Mouse (Mus musculus) liver, embryonic 12.5 days (tissue): ENCODE data around the gene Btbd9. TPM values are rescaled to one million over a fixed set of nuclear protein-coding genes. Genes with fewer than 3 reads are reported as not detected.
"Not testable (repeated sequence)": the region's sequence is repeated elsewhere in the genome, so short reads cannot be mapped to it uniquely, and the experiment has no call there.

Experiments used
- ATAC-seq: fragments of 200-750 bp; cut with Nextera tagmentation; 2 replicates; pipeline ENCODE4 v1.8.0; 2017; ENCODE audit warnings: moderate number of reproducible peaks, mild to moderate bottlenecking, moderate library complexity
- H3K27ac ChIP-seq: fragments of 300-500 bp; sonication (generic); 2 replicates; pipeline ENCODE4 v1.5.1; 2016; ENCODE audit warnings: mild to moderate bottlenecking
- H3K27me3 ChIP-seq: fragments of 300-500 bp; sonication (generic); replicated peaks from 2 replicates; pipeline ENCODE4 v1.6.1; 2016; ENCODE audit warnings: mild to moderate bottlenecking, moderate library complexity
- H3K36me3 ChIP-seq: fragments of 300-500 bp; sonication (generic); 2 replicates; pipeline ENCODE4 v1.6.1; 2016; ENCODE audit warnings: mild to moderate bottlenecking, moderate library complexity
- H3K4me1 ChIP-seq: fragments of 300-500 bp; sonication (generic); 2 replicates; pipeline ENCODE4 v1.6.1; 2016
- H3K4me2 ChIP-seq: fragments of 300-500 bp; sonication (generic); 2 replicates; pipeline ENCODE4 v1.6.1; 2016; ENCODE audit warnings: mild to moderate bottlenecking, moderate library complexity
- H3K4me3 ChIP-seq: fragments of 300-500 bp; sonication (generic); 2 replicates; pipeline ENCODE4 v1.5.1; 2016; ENCODE audit warnings: mild to moderate bottlenecking, moderate library complexity
- H3K9ac ChIP-seq: fragments of 300-500 bp; sonication (generic); 2 replicates; pipeline ENCODE4 v1.6.1; 2016; ENCODE audit warnings: mild to moderate bottlenecking, moderate library complexity
- H3K9me3 ChIP-seq: fragments of 300-500 bp; sonication (generic); replicated peaks from 2 replicates; pipeline ENCODE4 v1.6.1; 2016; ENCODE audit warnings: mild to moderate bottlenecking, moderate library complexity
- WGBS: fragments of 180-500 bp; shearing (Covaris S2); methylation state at CpG from one replicate; pipeline ENCODE4 v1.1.7; 2016; ENCODE audit not compliant: insufficient replicate concordance; 5-methylcytosine and 5-hydroxymethylcytosine counted together
- polyA plus RNA-seq: library from polyadenylated mRNA; unstranded; fragments of >200 nt; fragmentation: Nextera tagmentation; extraction: Ambion mirVana; gene quantifications from 2 replicates; pipeline ENCODE4 v1.2.1, GENCODE M21; 2016

The Btbd9 gene
- polyA plus RNA-seq: 18.9 and 21.6 TPM in 2 replicates

GRCm38 (mm10) chr17:30575941-30576773, at the start of gene Btbd9:
Gene Btbd9 (minus strand): TSS chr17:30576488.
- peak within 1 kb of the TSS; percentile 90 for H3K4me2 ChIP-seq

GRCm38 (mm10) chr17:30624132-30624531, 47.8 kb upstream of the Btbd9 start, which contains the start of gene Dnah8:
Gene Dnah8 (plus strand): TSS chr17:30624354.
- H3K4me3 ChIP-seq, H3K4me1 ChIP-seq, H3K27ac ChIP-seq, H3K9ac ChIP-seq, H3K36me3 ChIP-seq, H3K27me3 ChIP-seq, H3K9me3 ChIP-seq: not testable (repeated sequence)
- WGBS: no CpG with 5 or more reads among the region's 20 CpGs
- 0 out of 2 replicates have a peak within 1 kb of the TSS, but pooled peaks have one; percentile 27 for H3K4me2 ChIP-seq
- ATAC-seq: peak; percentile 71

More at GRCm38 (mm10) chr17:30575941-30576773, at the start of gene Btbd9:
- peak within 1 kb of the TSS; percentile 80 for H3K9ac ChIP-seq
- H3K27me3 ChIP-seq: no peaks in the 10 kb centered on the region
- peak within 1 kb of the TSS; percentile 76 for H3K27ac ChIP-seq
- H3K36me3 ChIP-seq: no peaks in the 10 kb centered on the region
- H3K4me3 ChIP-seq: peak within 1 kb of the TSS; percentile 84
- no peaks in the 10 kb centered on the region for H3K9me3 ChIP-seq
- ATAC-seq: peak; percentile 91
- H3K4me1 ChIP-seq: peaks cover 26% of the 10 kb centered on the region
- whole genome bisulfite sequencing: under 1% methylated on average over 88 of the region's 94 CpGs

- Histone ChIP-seq H3K4me3 (no peak overlapping the region), H3K4me2 (no peak overlapping the region), H3K9ac (no peak overlapping the region), H3K9me3 (0 out of 2 replicates have a peak, but pooled peaks cover 4% of the 10 kb centered on the region), H3K4me1 (peaks cover 6% of the 10 kb centered on the region), H3K27me3 (no peaks in the 10 kb centered on the region), H3K36me3 (no peaks in the 10 kb centered on the region), H3K27ac (no peak overlapping the region)
- no peak for ATAC-seq
- WGBS: 61% methylated on average over 3 of the region's 3 CpGs
Observed at GRCm38 (mm10) chr17:30623200-30623599, 46.9 kb upstream of the Btbd9 start.

GRCm38 (mm10) chr17:30621450-30621849, 45.2 kb upstream of the Btbd9 start:
- WGBS: 57% methylated on average over 4 of the region's 4 CpGs
- no peaks in the 10 kb centered on the region for H3K27me3 ChIP-seq
- no peak for ATAC-seq
- no peak overlapping the region for H3K4me2 ChIP-seq
- no peak overlapping the region for H3K27ac ChIP-seq
- H3K4me1 ChIP-seq: peaks cover 17% of the 10 kb centered on the region
- no peaks in the 10 kb centered on the region for H3K36me3 ChIP-seq
- no peak overlapping the region for H3K9ac ChIP-seq
- no peak overlapping the region for H3K4me3 ChIP-seq
- H3K9me3 ChIP-seq: 0 out of 2 replicates have a peak, but pooled peaks cover 4% of the 10 kb centered on the region

GRCm38 (mm10) chr17:30620548-30620947, 44.3 kb upstream of the Btbd9 start:
- no peaks in the 10 kb centered on the region for H3K27me3 ChIP-seq
- H3K4me3 ChIP-seq: no peak overlapping the region
- H3K36me3 ChIP-seq: no peaks in the 10 kb centered on the region
- ATAC-seq: no peak
- 56% methylated on average over 2 of the region's 2 CpGs for WGBS
- H3K4me1 ChIP-seq: peaks cover 26% of the 10 kb centered on the region
- H3K4me2 ChIP-seq: no peak overlapping the region
- no peak overlapping the region for H3K9ac ChIP-seq
- H3K27ac ChIP-seq: no peak overlapping the region
- H3K9me3 ChIP-seq: 0 out of 2 replicates have a peak, but pooled peaks cover 4% of the 10 kb centered on the region

GRCm38 (mm10) chr17:30619153-30619552, 42.9 kb upstream of the Btbd9 start:
- Histone ChIP-seq H3K4me3 (no peak overlapping the region), H3K9ac (no peak overlapping the region), H3K36me3 (no peaks in the 10 kb centered on the region), H3K27ac (peak overlapping the region; percentile 51; the same call in 1 of the 2 replicates), H3K4me1 (peaks cover 39% of the 10 kb centered on the region), H3K27me3 (no peaks in the 10 kb centered on the region), H3K9me3 (0 out of 2 replicates have a peak, but pooled peaks cover 4% of the 10 kb centered on the region), H3K4me2 (no peak overlapping the region)
- WGBS: 53% methylated on average over 2 of the region's 2 CpGs
- no peak for ATAC-seq

- Histone ChIP-seq H3K27ac (no peak overlapping the region), H3K36me3 (no peaks in the 10 kb centered on the region), H3K27me3 (no peaks in the 10 kb centered on the region), H3K4me2 (no peak overlapping the region), H3K9me3 (0 out of 2 replicates have a peak, but pooled peaks cover 4% of the 10 kb centered on the region), H3K9ac (no peak overlapping the region), H3K4me1 (peaks cover 48% of the 10 kb centered on the region), H3K4me3 (no peak overlapping the region)
- 75% methylated on average over 3 of the region's 3 CpGs for WGBS
- ATAC-seq: no peak
Observed at GRCm38 (mm10) chr17:30618136-30618891, 42.0 kb upstream of the Btbd9 start.

DNA sequence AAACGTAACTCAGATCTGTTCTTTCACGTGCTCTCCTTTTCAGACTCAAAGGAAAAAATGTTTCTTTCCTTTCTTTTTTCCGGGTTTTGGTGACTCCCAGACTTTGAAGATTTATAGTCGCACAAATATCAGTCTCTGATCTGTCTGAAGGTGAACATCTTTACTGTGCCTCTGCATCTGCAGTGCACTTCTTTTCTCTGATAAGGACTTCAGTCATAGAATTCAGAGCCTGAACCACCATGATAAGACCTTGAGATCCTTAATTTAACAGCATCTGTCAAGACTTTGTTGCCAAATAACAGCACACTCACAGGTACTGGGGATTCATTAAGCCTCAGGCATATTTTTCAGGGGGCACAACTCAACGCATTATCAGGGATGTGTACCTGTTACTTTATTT, 39.9 kb upstream of the Btbd9 start:
- H3K27me3 ChIP-seq: no peaks in the 10 kb centered on the region
- H3K4me2 ChIP-seq: peak overlapping the region; percentile 23; the same call in 1 of the 2 replicates
- peak; percentile 30 for ATAC-seq
- no peak overlapping the region for H3K9ac ChIP-seq
- peaks cover 58% of the 10 kb centered on the region for H3K4me1 ChIP-seq
- no peaks in the 10 kb centered on the region for H3K36me3 ChIP-seq
- 0 out of 2 replicates have a peak, but pooled peaks cover 3% of the 10 kb centered on the region for H3K9me3 ChIP-seq
- no peak overlapping the region for H3K4me3 ChIP-seq
- WGBS: 46% methylated on average over 5 of the region's 5 CpGs
- peak overlapping the region; percentile 76 for H3K27ac ChIP-seq

- Histone ChIP-seq H3K27me3 (no peaks in the 10 kb centered on the region), H3K9ac (peak overlapping the region; percentile 10; the same call in 1 of the 2 replicates), H3K36me3 (peaks cover 16% of the 10 kb centered on the region), H3K4me3 (peak overlapping the region; percentile 85; the same call in 1 of the 2 replicates), H3K4me1 (peaks cover 81% of the 10 kb centered on the region), H3K4me2 (peak overlapping the region; percentile 75), H3K27ac (peak overlapping the region; percentile 87), H3K9me3 (no peaks in the 10 kb centered on the region)
- ATAC-seq: peak; percentile 25; the same call in 1 of the 2 replicates
Observed at GRCm38 (mm10) chr17:30613350-30613749, 37.1 kb upstream of the Btbd9 start.

GRCm38 (mm10) chr17:30612075-30612859, 36.0 kb upstream of the Btbd9 start:
- H3K4me2 ChIP-seq: peak overlapping the region; percentile 75
- H3K27me3 ChIP-seq: no peaks in the 10 kb centered on the region
- H3K9me3 ChIP-seq: no peaks in the 10 kb centered on the region
- H3K36me3 ChIP-seq: peaks cover 27% of the 10 kb centered on the region
- WGBS: under 1% methylated on average over 34 of the region's 34 CpGs
- peaks cover 89% of the 10 kb centered on the region for H3K4me1 ChIP-seq
- peak overlapping the region; percentile 94 for H3K9ac ChIP-seq
- peak; percentile 96 for ATAC-seq
- H3K27ac ChIP-seq: peak overlapping the region; percentile 93
- peak overlapping the region; percentile 85 for H3K4me3 ChIP-seq
